Mouse (Mus musculus): ENCODE measurements around the gene Abhd12b. TPM values are rescaled to one million over a fixed set of nuclear protein-coding genes. Genes with fewer than 3 reads are reported as not detected.
"Not testable (repeated sequence)": the region's sequence is repeated elsewhere in the genome, so short reads cannot be mapped to it uniquely, and the experiment has no call there.

The Abhd12b gene
- polyA plus RNA-seq, 1 experiment from 2014 or later = not detected

- WGBS = 80% methylated on average over 1 of the region's 1 CpGs
- Histone ChIP-seq H3K9me3 (no peaks in the 10 kb centered on the region), H3K4me3 (replicated peaks) (no peak overlapping the region), H3K36me3 (no peaks in the 10 kb centered on the region), H3K9ac (no peak overlapping the region), H3K27ac (no peak overlapping the region), H3K27me3 (replicated peaks) (no peaks in the 10 kb centered on the region), H3K4me2 (no peak overlapping the region), H3K4me1 (no peaks in the 10 kb centered on the region)
- no peak for ATAC-seq (ENCODE audit: insufficient read depth, low FRiP score, low read depth)
Measured at GRCm38 (mm10) chr12:70169969-70170368, 16.0 kb downstream of the Abhd12b start.

GRCm38 (mm10) chr12:70183507-70183906 lies 29.6 kb downstream of the Abhd12b start:
- not testable (repeated sequence) for H3K4me1 ChIP-seq; H3K27ac ChIP-seq; H3K9me3 ChIP-seq; ATAC-seq (ENCODE audit: insufficient read depth, low FRiP score, low read depth); H3K27me3 ChIP-seq (replicated peaks); H3K4me2 ChIP-seq; H3K9ac ChIP-seq; H3K4me3 ChIP-seq (replicated peaks); H3K36me3 ChIP-seq
- 94% methylated on average over 8 of the region's 8 CpGs for WGBS

- no peak overlapping the region for H3K9ac ChIP-seq
- no peak overlapping the region for H3K4me2 ChIP-seq
- H3K4me1 ChIP-seq = no peaks in the 10 kb centered on the region
- no peaks in the 10 kb centered on the region for H3K27me3 ChIP-seq (replicated peaks)
- 83% methylated on average over 22 of the region's 22 CpGs for WGBS
- H3K4me3 ChIP-seq (replicated peaks) = no peak overlapping the region
- no peaks in the 10 kb centered on the region for H3K36me3 ChIP-seq
- no peak for ATAC-seq (ENCODE audit: insufficient read depth, low FRiP score, low read depth)
- no peaks in the 10 kb centered on the region for H3K9me3 ChIP-seq
- no peak overlapping the region for H3K27ac ChIP-seq
Measured at GRCm38 (mm10) chr12:70184173-70184783, 30.3 kb downstream of the Abhd12b start.

- Histone ChIP-seq H3K36me3 (no peaks in the 10 kb centered on the region), H3K9ac (no peak overlapping the region), H3K27me3 (replicated peaks) (no peaks in the 10 kb centered on the region), H3K4me1 (peaks cover 4% of the 10 kb centered on the region; the same call in 1 of the 2 replicates), H3K4me3 (replicated peaks) (peak overlapping the region; percentile 30), H3K4me2 (peak overlapping the region; percentile 56), H3K9me3 (no peaks in the 10 kb centered on the region), H3K27ac (peak overlapping the region; percentile 48; the same call in 1 of the 2 replicates)
- WGBS = 17% methylated on average over 19 of the region's 19 CpGs
- peak; percentile 10; the same call in 1 of the 2 replicates for ATAC-seq (ENCODE audit: insufficient read depth, low FRiP score, low read depth)
Measured at GRCm38 (mm10) chr12:70192267-70192727, 38.4 kb downstream of the Abhd12b start.

- Histone ChIP-seq H3K9ac (no peak overlapping the region), H3K36me3 (no peaks in the 10 kb centered on the region), H3K27me3 (replicated peaks) (no peaks in the 10 kb centered on the region), H3K4me3 (replicated peaks) (no peak overlapping the region), H3K27ac (no peak overlapping the region), H3K4me1 (peaks cover 4% of the 10 kb centered on the region; the same call in 1 of the 2 replicates), H3K9me3 (no peaks in the 10 kb centered on the region), H3K4me2 (no peak overlapping the region)
- no peak for ATAC-seq (ENCODE audit: insufficient read depth, low FRiP score, low read depth)
- WGBS = 88% methylated on average over 6 of the region's 6 CpGs
Measured at GRCm38 (mm10) chr12:70195426-70195825, 41.5 kb downstream of the Abhd12b start.

GRCm38 (mm10) chr12:70196341-70196740 lies 42.4 kb downstream of the Abhd12b start:
- no peaks in the 10 kb centered on the region for H3K9me3 ChIP-seq
- ATAC-seq (ENCODE audit: insufficient read depth, low FRiP score, low read depth) = no peak
- 89% methylated on average over 5 of the region's 5 CpGs for WGBS

GRCm38 (mm10) chr12:70201926-70202529 lies 48.1 kb downstream of the Abhd12b start:
- H3K4me2 ChIP-seq = no peak overlapping the region
- no peak overlapping the region for H3K4me3 ChIP-seq (replicated peaks)
- H3K9me3 ChIP-seq = no peaks in the 10 kb centered on the region
- no peak overlapping the region for H3K27ac ChIP-seq
- H3K27me3 ChIP-seq (replicated peaks) = no peaks in the 10 kb centered on the region
- ATAC-seq (ENCODE audit: insufficient read depth, low FRiP score, low read depth) = no peak
- H3K4me1 ChIP-seq = no peaks in the 10 kb centered on the region
- WGBS = 73% methylated on average over 5 of the region's 5 CpGs
- 0 out of 2 replicates have a peak, but pooled peaks cover 5% of the 10 kb centered on the region for H3K36me3 ChIP-seq
- no peak overlapping the region for H3K9ac ChIP-seq

More at GRCm38 (mm10) chr12:70196341-70196740, 42.4 kb downstream of the Abhd12b start:
- H3K4me1 ChIP-seq = peaks cover 4% of the 10 kb centered on the region; the same call in 1 of the 2 replicates
- no peak overlapping the region for H3K9ac ChIP-seq
- no peak overlapping the region for H3K4me2 ChIP-seq
- no peak overlapping the region for H3K27ac ChIP-seq
- H3K36me3 ChIP-seq = no peaks in the 10 kb centered on the region
- H3K4me3 ChIP-seq (replicated peaks) = no peak overlapping the region
- H3K27me3 ChIP-seq (replicated peaks) = no peaks in the 10 kb centered on the region

- Histone ChIP-seq H3K4me1 (no peaks in the 10 kb centered on the region), H3K27me3 (replicated peaks) (no peaks in the 10 kb centered on the region), H3K4me3 (replicated peaks) (no peak overlapping the region), H3K9me3 (no peaks in the 10 kb centered on the region), H3K36me3 (0 out of 2 replicates have a peak, but pooled peaks cover 5% of the 10 kb centered on the region), H3K4me2 (no peak overlapping the region), H3K27ac (no peak overlapping the region), H3K9ac (no peak overlapping the region)
- ATAC-seq (ENCODE audit: insufficient read depth, low FRiP score, low read depth) = no peak
- WGBS = 77% methylated on average over 8 of the region's 8 CpGs
Measured at GRCm38 (mm10) chr12:70204433-70204832, 50.5 kb downstream of the Abhd12b start.

- whole genome bisulfite sequencing = 71% methylated on average over 5 of the region's 5 CpGs
- Histone ChIP-seq H3K4me3 (replicated peaks) (no peak overlapping the region), H3K27me3 (replicated peaks) (no peaks in the 10 kb centered on the region), H3K4me2 (no peak overlapping the region), H3K36me3 (no peaks in the 10 kb centered on the region), H3K4me1 (no peaks in the 10 kb centered on the region), H3K9ac (no peak overlapping the region), H3K27ac (no peak overlapping the region), H3K9me3 (no peaks in the 10 kb centered on the region)
- no peak for ATAC-seq (ENCODE audit: insufficient read depth, low FRiP score, low read depth)
Measured at GRCm38 (mm10) chr12:70208214-70208613, 54.3 kb downstream of the Abhd12b start.

- 76% methylated on average over 4 of the region's 4 CpGs for WGBS
- no peaks in the 10 kb centered on the region for H3K4me1 ChIP-seq
- H3K27ac ChIP-seq = no peak overlapping the region
- no peak overlapping the region for H3K9ac ChIP-seq
- no peak for ATAC-seq (ENCODE audit: insufficient read depth, low FRiP score, low read depth)
- no peaks in the 10 kb centered on the region for H3K27me3 ChIP-seq (replicated peaks)
- H3K4me3 ChIP-seq (replicated peaks) = no peak overlapping the region
- peaks cover 9% of the 10 kb centered on the region; the same call in 1 of the 2 replicates for H3K36me3 ChIP-seq
- no peak overlapping the region for H3K4me2 ChIP-seq
- no peaks in the 10 kb centered on the region for H3K9me3 ChIP-seq
Measured at GRCm38 (mm10) chr12:70212501-70212900, 58.6 kb downstream of the Abhd12b start.

- ATAC-seq (ENCODE audit: insufficient read depth, low FRiP score, low read depth) = no peak
Measured at GRCm38 (mm10) chr12:70213601-70214000, 59.7 kb downstream of the Abhd12b start.

GRCm38 (mm10) chr12:70214281-70214680 lies 60.3 kb downstream of the Abhd12b start:
- no peaks in the 10 kb centered on the region for H3K27me3 ChIP-seq (replicated peaks)
- H3K4me2 ChIP-seq = no peak overlapping the region
- H3K27ac ChIP-seq = no peak overlapping the region
- H3K9ac ChIP-seq = no peak overlapping the region
- peaks cover 9% of the 10 kb centered on the region; the same call in 1 of the 2 replicates for H3K36me3 ChIP-seq
- ATAC-seq (ENCODE audit: insufficient read depth, low FRiP score, low read depth) = no peak
- H3K4me1 ChIP-seq = no peaks in the 10 kb centered on the region
- H3K9me3 ChIP-seq = no peaks in the 10 kb centered on the region
- H3K4me3 ChIP-seq (replicated peaks) = no peak overlapping the region
- WGBS = 84% methylated on average over 8 of the region's 8 CpGs

More at GRCm38 (mm10) chr12:70213601-70214000, 59.7 kb downstream of the Abhd12b start:
- Histone ChIP-seq H3K27ac (no peak overlapping the region), H3K9me3 (no peaks in the 10 kb centered on the region), H3K9ac (no peak overlapping the region), H3K4me1 (no peaks in the 10 kb centered on the region), H3K27me3 (replicated peaks) (no peaks in the 10 kb centered on the region), H3K4me3 (replicated peaks) (no peak overlapping the region), H3K4me2 (no peak overlapping the region), H3K36me3 (peaks cover 9% of the 10 kb centered on the region; the same call in 1 of the 2 replicates)
- WGBS = 87% methylated on average over 6 of the region's 6 CpGs
